ENCODE assay signal across 23 mouse cellular contexts in the genomic region with DNA sequence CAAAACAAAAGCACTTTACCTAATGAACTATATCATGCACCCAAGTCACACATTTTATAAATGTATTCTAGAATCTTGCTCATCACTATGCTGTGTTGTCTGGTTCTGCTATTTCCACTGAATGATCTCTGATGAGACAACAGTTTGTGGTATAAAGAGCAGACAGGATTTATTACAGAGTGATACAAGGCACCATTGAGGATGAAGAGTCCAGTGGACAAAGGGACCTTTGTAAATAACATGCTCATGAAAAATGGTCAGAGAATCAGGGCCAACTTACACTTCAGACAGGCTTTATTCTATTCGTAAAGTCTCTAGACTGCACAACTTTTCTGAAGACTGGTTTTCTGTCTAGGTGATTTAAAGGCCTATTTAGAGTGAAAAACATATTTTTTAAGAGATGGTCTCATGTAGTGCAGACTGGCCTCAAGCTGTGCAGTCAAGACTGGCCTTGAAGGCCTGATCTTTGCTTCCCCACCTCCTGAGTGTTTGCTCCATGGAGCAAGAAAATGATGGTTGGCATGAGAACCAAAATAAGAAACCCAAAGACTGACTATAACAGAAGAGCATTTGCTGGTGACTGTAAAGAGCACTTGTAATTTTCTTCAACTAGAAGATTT. TPM values are rescaled to one million over a fixed set of nuclear protein-coding genes. Genes with fewer than 3 reads are reported as not detected.
"Had no signal": no experiment of that assay in that cellular context is flagged by ENCODE, and none has a peak within 500 bp of the region (broad histone marks: within the 10 kb centered on the region; RNA-seq: fewer than 3 reads in every experiment).

No protein-coding gene starts in this region.

- H3K36me3 ChIP-seq: kidney, embryonic 15.5 days; liver, embryonic 15.5 days; midbrain, embryonic 10.5 days; midbrain, embryonic 15.5 days had no signal

- H3K4me2 ChIP-seq: kidney, embryonic 15.5 days; liver, embryonic 11.5 days; liver, embryonic 15.5 days; midbrain, embryonic 15.5 days had no signal

- H3K27ac ChIP-seq: kidney, embryonic 15.5 days; liver, embryonic 15.5 days; midbrain, embryonic 10.5 days; midbrain, embryonic 15.5 days had no signal

- H3K9me3 ChIP-seq: kidney, embryonic 15.5 days; liver, embryonic 15.5 days; midbrain, embryonic 10.5 days; midbrain, embryonic 15.5 days had no signal

- ATAC-seq: lung, postnatal 0 days; midbrain, embryonic 15.5 days had no signal

- H3K4me1 ChIP-seq: kidney, embryonic 15.5 days; liver, embryonic 15.5 days; midbrain, embryonic 10.5 days; midbrain, embryonic 15.5 days had no signal

- H3K4me3 ChIP-seq: kidney, embryonic 15.5 days; liver, embryonic 15.5 days; midbrain, embryonic 10.5 days; midbrain, embryonic 15.5 days had no signal

- H3K27me3 ChIP-seq: kidney, embryonic 15.5 days; liver, embryonic 15.5 days; midbrain, embryonic 15.5 days had no signal

- H3K9ac ChIP-seq: kidney, embryonic 15.5 days; liver, embryonic 15.5 days; midbrain, embryonic 15.5 days had no signal

- DNase-seq: kidney, adult 2 months; kidney, postnatal 14 days; left cerebral cortex, postnatal 4 days; lung, adult 2 months; lung, postnatal 36 days; right cerebral cortex, postnatal 4 days; spleen, adult 18-20 months; thymus, adult 2 months; thymus, postnatal 36 days had no signal

RNA-seq across cellular contexts. Expression of a gene that starts 51.6 kb away (rescaled TPM):
- total RNA-seq: layer of hippocampus, adult 8-10 months; layer of hippocampus, postnatal 14 days; left cerebral cortex, adult 18-20 months; left cerebral cortex, postnatal 10 days; left cerebral cortex, postnatal 4 days; megakaryocyte progenitor cell, adult 5-6 weeks had no signal
- polyA plus RNA-seq: kidney, adult 2 months; kidney, embryonic 15.5 days; large intestine, adult 2 months; limb, embryonic 14.5 days; liver, embryonic 11.5 days; liver, embryonic 15.5 days; lung, adult 2 months; lung, postnatal 0 days; midbrain, embryonic 10.5 days; midbrain, embryonic 15.5 days; stomach, embryonic 14.5 days; thymus, adult 2 months had no signal
